Mouse (Mus musculus) megakaryocyte progenitor cell, adult 5-6 weeks (primary cell): ENCODE data around the gene Kazn. TPM values are rescaled to one million over a fixed set of nuclear protein-coding genes. Genes with fewer than 3 reads are reported as not detected.

Experiments used
- ATAC-seq: replicated peaks from 2 replicates; pipeline ENCODE4 v1.8.0; 2016; ENCODE audit warnings: mild to moderate bottlenecking, moderate TSS enrichment, inconsistent platforms; ENCODE audit not compliant: poor library complexity
- total RNA-seq, 2 experiments: library from RNA; stranded (forward) in 1 of 2; stranded (reverse) in 1 of 2; fragments of 157-497, 149-512 nt in 1 of 2; fragments of 200-1000 nt in 1 of 2; gene quantifications; 2 replicates each; pipeline versions ENCODE4 v1.2.3 to v1.2.4; 2015 to 2017

Kazn gene
- total RNA-seq, 2 experiments from 2014 or later, result 0.96 to 1.6 TPM

GRCm38 (mm10) chr4:142165835-142166701, 73.1 kb downstream of the Kazn start:
- ATAC-seq, result peak; percentile 29

- ATAC-seq, result no peak
Measured at GRCm38 (mm10) chr4:142165363-142165762, 73.8 kb downstream of the Kazn start.

DNA sequence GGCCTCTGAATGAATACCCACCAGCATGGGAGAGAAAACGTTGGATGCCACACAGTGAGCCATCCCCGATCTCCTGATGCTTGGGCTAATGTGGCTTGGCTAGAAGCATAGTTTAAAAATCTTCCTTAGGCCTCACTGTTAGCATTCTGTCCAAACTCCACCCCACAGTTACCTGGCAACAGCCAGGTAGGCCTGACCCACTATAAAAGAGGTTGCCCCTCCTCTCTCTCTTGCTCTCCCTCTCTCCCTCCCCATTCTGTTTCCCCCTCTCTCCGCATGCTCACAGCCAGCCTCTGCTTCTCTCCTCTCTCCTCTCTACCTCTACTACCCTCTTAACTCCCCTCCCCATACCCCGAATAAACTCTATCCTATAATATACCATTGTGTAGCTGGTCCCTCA, 74.8 kb downstream of the Kazn start:
- ATAC-seq, result no peak

- ATAC-seq, result no peak
Measured at GRCm38 (mm10) chr4:142163862-142164261, 75.3 kb downstream of the Kazn start.

GRCm38 (mm10) chr4:142162729-142163128, 76.5 kb downstream of the Kazn start:
- no peak for ATAC-seq

DNA sequence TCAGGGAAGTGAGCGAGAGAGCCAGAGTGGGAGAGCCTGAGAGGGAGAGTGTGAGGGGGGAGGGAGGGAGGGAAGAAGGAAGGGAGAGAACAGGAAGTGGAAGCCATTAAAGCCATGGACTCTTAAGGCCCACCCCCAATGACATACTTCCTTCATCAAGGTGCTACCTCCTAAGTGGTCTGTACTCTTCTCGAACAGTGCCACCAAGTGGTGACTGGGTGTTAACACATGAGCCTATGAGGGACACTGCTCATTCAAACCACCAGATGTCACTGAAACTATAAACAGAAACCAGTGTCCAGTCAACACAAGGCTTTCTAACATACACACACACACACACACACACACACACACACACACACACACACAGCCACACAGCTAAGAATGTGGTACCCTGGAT, 77.1 kb downstream of the Kazn start:
- 0 out of 2 replicates have a peak, but pooled peaks have one; percentile 26 for ATAC-seq

DNA sequence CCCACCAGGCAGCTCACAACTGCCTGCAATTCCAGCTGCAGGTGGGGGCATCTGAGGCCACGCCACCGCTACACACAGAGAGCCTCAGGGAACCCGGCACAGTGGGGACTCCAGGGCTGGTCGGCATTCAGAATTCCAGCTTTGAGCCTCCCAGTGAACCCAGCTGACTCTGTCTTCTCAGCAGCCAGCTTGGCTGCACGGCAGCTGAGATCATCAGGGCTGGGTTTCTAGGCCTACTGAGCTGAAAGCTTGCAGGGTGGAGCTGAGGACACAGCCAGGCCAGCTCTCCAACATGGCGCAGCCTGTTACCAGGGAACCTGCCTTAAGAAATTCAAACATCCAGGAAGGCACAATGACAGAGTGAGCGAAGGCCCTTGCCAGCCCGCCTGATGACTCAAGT, 79.2 kb downstream of the Kazn start:
- no peak for ATAC-seq

- ATAC-seq, result no peak
Measured at GRCm38 (mm10) chr4:142156506-142156905, 82.7 kb downstream of the Kazn start.

- no peak for ATAC-seq
Measured at GRCm38 (mm10) chr4:142154246-142154645, 85.0 kb downstream of the Kazn start.

DNA sequence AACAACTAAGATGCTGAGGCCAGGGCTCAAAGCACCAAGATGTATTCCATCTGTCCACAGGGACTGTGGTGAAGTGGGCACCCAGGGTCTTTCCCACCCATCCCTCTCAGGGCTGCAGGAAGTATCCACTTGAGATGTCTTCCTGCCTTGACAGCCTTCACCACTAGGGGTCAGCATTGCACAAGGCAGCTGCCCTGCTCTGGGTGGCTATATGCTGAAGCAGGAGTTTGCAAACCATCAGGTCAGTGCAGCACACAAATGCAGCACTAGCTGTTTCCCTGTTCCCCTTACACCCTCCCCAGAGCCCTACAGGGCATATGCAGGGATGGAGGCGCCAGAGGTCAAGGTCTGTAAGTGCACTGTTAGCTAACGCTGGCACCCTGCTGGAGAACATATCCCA, 85.7 kb downstream of the Kazn start:
- ATAC-seq, result peak; percentile 93

GRCm38 (mm10) chr4:142152733-142153422, 86.3 kb downstream of the Kazn start:
- ATAC-seq, result no peak

DNA sequence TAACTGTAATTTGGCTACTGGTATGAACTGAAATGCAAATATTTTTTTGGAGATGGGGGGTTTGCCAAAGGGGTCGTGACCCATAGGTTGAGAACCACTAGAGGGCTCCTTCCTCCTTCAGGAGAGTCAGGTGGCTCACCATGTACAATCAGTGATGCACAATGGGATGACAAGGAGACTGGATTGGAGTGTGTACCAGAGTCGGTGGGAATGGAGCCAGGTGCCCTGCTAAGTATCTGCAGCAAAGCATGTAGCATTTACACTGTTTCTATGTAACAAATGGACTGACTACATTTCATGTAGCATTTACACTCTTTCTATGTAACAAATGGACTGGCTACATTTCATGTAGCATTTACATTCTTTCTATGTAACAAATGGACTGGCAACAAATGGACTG, 89.1 kb downstream of the Kazn start:
- ATAC-seq, result no peak

DNA sequence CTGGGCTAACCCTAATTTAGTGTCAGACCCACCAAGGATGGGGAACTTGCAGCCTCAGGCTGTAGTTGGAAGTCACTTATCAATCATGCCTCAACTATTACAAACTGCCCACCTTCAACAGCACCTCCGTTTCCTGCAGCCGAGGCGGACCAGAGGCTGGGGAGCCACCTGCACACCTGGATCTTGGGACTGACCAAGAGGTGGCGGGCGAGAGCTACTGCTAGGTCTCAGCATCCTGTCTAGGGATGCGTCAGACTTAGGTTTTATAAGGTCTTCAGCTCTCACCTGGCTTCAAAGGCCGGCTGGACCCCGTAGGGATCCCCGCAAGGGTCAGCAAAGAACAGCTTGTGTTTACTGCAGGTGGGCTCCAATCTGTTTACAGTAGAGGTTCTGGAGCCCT, 90.0 kb downstream of the Kazn start:
- ATAC-seq, result no peak

DNA sequence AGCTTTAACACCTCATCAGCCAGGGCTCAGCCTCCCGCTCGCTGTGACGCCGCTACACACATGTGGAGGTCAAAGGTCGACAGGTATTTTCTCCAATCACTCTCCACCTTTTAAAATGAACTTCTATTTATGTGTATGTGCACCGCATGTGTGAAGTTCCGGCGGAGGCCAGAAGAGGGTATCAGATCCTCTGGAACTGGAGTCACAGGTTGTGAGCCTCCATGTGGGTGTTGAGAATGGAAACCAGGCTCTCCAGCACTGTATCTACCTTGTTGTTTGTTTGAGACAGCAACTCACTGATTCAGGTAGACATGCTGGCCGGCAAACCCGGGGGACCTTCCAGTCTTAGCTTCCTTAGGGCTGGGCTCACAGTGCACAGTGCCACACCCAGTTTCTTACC, 91.5 kb downstream of the Kazn start:
- ATAC-seq, result no peak

- peak; percentile 58; the same call in 1 of the 2 replicates for ATAC-seq
Measured at GRCm38 (mm10) chr4:142144096-142144495, 95.1 kb downstream of the Kazn start.

DNA sequence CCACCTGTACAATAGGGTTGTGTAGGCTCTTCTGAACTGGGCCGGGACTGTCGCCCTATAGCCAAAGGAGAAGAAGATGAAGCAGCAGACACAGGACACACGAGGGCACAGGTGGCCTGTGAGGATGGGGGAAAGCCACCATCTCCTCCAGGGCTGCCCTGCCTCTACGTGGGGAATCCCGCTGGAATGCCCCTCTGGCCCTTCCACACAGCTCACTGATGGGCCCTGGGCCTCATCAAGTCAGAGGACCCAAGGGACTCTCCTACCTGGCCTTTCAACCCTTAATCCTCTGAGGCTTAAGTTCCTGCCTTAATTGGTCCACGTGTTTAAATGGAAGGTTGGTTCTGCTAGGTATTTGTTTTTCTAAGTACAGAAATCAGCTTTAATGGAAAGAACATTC, 95.9 kb downstream of the Kazn start:
- ATAC-seq, result no peak

- peak; percentile 60 for ATAC-seq
Measured at GRCm38 (mm10) chr4:142139729-142140128, 99.5 kb downstream of the Kazn start.

GRCm38 (mm10) chr4:142138356-142139099, 100.7 kb downstream of the Kazn start:
- no peak for ATAC-seq

- ATAC-seq, result no peak
Measured at GRCm38 (mm10) chr4:142136766-142137503, 102.3 kb downstream of the Kazn start.

- peak; percentile 71 for ATAC-seq
Measured at GRCm38 (mm10) chr4:142135515-142135914, 103.7 kb downstream of the Kazn start.

GRCm38 (mm10) chr4:142130162-142130561, 109.0 kb downstream of the Kazn start:
- ATAC-seq, result no peak
